Mouse (Mus musculus) kidney, adult 11 months (tissue): ENCODE data around the gene Rev3l.
A peak's percentile ranks its signal among the peaks of the same experiment; 100 is the strongest.

Experiments
- DNase-seq: peaks from one replicate; pipeline ENCODE4 v3.0.0; 2022

Rev3l gene

GRCm38 (mm10) chr10:39731736-39732265, at the start of gene Rev3l:
TSS of gene Rev3l (plus strand) at chr10:39732118.
- peak; percentile 86 for DNase-seq

- DNase-seq, result no peak
Measured at GRCm38 (mm10) chr10:39682556-39682955, 49.4 kb upstream of the Rev3l start.

GRCm38 (mm10) chr10:39683481-39683880, 48.4 kb upstream of the Rev3l start:
- no peak for DNase-seq

GRCm38 (mm10) chr10:39686811-39687210, 45.1 kb upstream of the Rev3l start:
- no peak for DNase-seq

- no peak for DNase-seq
Measured at GRCm38 (mm10) chr10:39687851-39688250, 44.1 kb upstream of the Rev3l start.

GRCm38 (mm10) chr10:39691351-39692064, 40.4 kb upstream of the Rev3l start:
- DNase-seq, result no peak

- DNase-seq, result no peak
Measured at GRCm38 (mm10) chr10:39692152-39692551, 39.8 kb upstream of the Rev3l start.

- DNase-seq, result no peak
Measured at GRCm38 (mm10) chr10:39707717-39708510, 24.0 kb upstream of the Rev3l start.

- no peak for DNase-seq
Measured at GRCm38 (mm10) chr10:39716936-39717335, 15.0 kb upstream of the Rev3l start.

- peak; percentile 90 for DNase-seq
Measured at GRCm38 (mm10) chr10:39730976-39731735, 762 bp upstream of the Rev3l start.

GRCm38 (mm10) chr10:39732266-39733100, 565 bp downstream of the Rev3l start:
- peak; percentile 74 for DNase-seq

- DNase-seq, result peak; percentile 67
Measured at GRCm38 (mm10) chr10:39733101-39733399, 1.1 kb downstream of the Rev3l start.

GRCm38 (mm10) chr10:39733421-39733930, 1.6 kb downstream of the Rev3l start:
- DNase-seq, result no peak

GRCm38 (mm10) chr10:39736187-39736586, 4.3 kb downstream of the Rev3l start:
- no peak for DNase-seq

- DNase-seq, result no peak
Measured at GRCm38 (mm10) chr10:39742057-39742456, 10.1 kb downstream of the Rev3l start.

GRCm38 (mm10) chr10:39764752-39765151, 32.8 kb downstream of the Rev3l start:
- no peak for DNase-seq

GRCm38 (mm10) chr10:39766702-39767101, 34.8 kb downstream of the Rev3l start:
- no peak for DNase-seq

GRCm38 (mm10) chr10:39772259-39772658, 40.3 kb downstream of the Rev3l start:
- DNase-seq, result no peak

- DNase-seq, result no peak
Measured at GRCm38 (mm10) chr10:39773940-39774726, 42.2 kb downstream of the Rev3l start.

- no peak for DNase-seq
Measured at GRCm38 (mm10) chr10:39776927-39777326, 45.0 kb downstream of the Rev3l start.

- no peak for DNase-seq
Measured at GRCm38 (mm10) chr10:39778305-39778704, 46.4 kb downstream of the Rev3l start.
